Mouse (Mus musculus) hindbrain, embryonic 16.5 days (tissue): ENCODE measurements at regions not wholly inside any gene's neighbourhood (a gene's known extent, or its start where the extent isn't known, plus 50 kb on each side); places are given as distances from the start of the nearest gene placed in this dataset.
A peak's percentile ranks its signal among the peaks of the same experiment; 100 is the strongest.

Experiments used
- ATAC-seq: fragments of 200-750 bp; cut with Nextera tagmentation; 2 replicates; pipeline ENCODE4 v1.8.0; 2017; ENCODE audit warnings: moderate TSS enrichment, moderate library complexity
- H3K27ac ChIP-seq: fragments of 300-500 bp; sonication (generic); 2 replicates; pipeline ENCODE4 v1.5.1; 2014; ENCODE audit warnings: low read depth, mild to moderate bottlenecking, control low read depth, low read length, moderate library complexity
- H3K27me3 ChIP-seq: fragments of 300-500 bp; sonication (generic); replicated peaks from 2 replicates; pipeline ENCODE4 v1.6.1; 2014; ENCODE audit warnings: low read length; ENCODE audit not compliant: control insufficient read depth, insufficient read depth
- H3K36me3 ChIP-seq: fragments of 300-500 bp; sonication (generic); 2 replicates; pipeline ENCODE4 v1.6.1; 2014; ENCODE audit warnings: mild to moderate bottlenecking, low read length, moderate library complexity, mixed read lengths; ENCODE audit not compliant: control insufficient read depth, insufficient read depth
- H3K4me1 ChIP-seq: fragments of 300-500 bp; sonication (generic); 2 replicates; pipeline ENCODE4 v1.6.1; 2014; ENCODE audit warnings: low read depth, low read length; ENCODE audit not compliant: control insufficient read depth, insufficient read depth
- H3K4me2 ChIP-seq: fragments of 300-500 bp; sonication (generic); 2 replicates; pipeline ENCODE4 v1.6.1; 2014; ENCODE audit warnings: mild to moderate bottlenecking, low read length, control low read depth, moderate library complexity
- H3K4me3 ChIP-seq: fragments of 300-500 bp; sonication (generic); 2 replicates; pipeline ENCODE4 v1.5.1; 2014; ENCODE audit warnings: mild to moderate bottlenecking, low read length, control low read depth, moderate library complexity
- H3K9ac ChIP-seq: fragments of 300-500 bp; sonication (generic); 2 replicates; pipeline ENCODE4 v1.6.1; 2014; ENCODE audit warnings: low read depth, mild to moderate bottlenecking, control low read depth, low read length, moderate library complexity
- H3K9me3 ChIP-seq: fragments of 300-500 bp; sonication (generic); 2 replicates; pipeline ENCODE4 v1.6.1; 2014; ENCODE audit warnings: mild to moderate bottlenecking, low read length, moderate library complexity; ENCODE audit not compliant: control insufficient read depth
- WGBS: fragments of 180-500 bp; shearing (Covaris S2); extraction: QIAGEN DNeasy Blood & Tissue Kit; methylation state at CpG from one replicate; pipeline ENCODE4 v1.1.7; 2014; 5-methylcytosine and 5-hydroxymethylcytosine counted together

DNA sequence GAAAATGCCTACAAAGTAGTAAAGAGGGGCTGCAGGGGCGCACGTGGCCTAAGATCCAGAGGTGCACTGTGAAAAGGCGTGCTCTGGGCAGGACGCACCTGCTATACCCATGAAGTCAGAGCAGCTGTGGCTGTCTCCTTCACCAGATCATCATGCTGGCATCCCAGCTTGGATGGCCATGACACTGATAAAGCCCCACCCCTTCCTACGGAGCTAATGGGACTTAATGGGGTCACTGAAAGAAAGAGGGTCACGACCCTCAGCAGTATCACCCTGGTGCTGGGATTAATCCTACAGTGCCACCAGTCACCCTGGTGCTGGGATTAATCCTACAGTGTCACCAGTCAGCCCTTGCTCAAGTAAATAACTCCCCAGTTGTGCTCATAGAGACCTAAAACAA lies 122.1 kb downstream of the Tmem17 start:
- no peak overlapping the region for H3K27ac ChIP-seq
- no peaks in the 10 kb centered on the region for H3K36me3 ChIP-seq
- H3K4me1 ChIP-seq, result peaks cover 6% of the 10 kb centered on the region
- no peaks in the 10 kb centered on the region for H3K27me3 ChIP-seq
- ATAC-seq, result no peak
- H3K9me3 ChIP-seq, result no peaks in the 10 kb centered on the region
- no peak overlapping the region for H3K9ac ChIP-seq
- H3K4me3 ChIP-seq, result no peak overlapping the region
- 65% methylated on average over 6 of the region's 6 CpGs for WGBS
- no peak overlapping the region for H3K4me2 ChIP-seq

DNA sequence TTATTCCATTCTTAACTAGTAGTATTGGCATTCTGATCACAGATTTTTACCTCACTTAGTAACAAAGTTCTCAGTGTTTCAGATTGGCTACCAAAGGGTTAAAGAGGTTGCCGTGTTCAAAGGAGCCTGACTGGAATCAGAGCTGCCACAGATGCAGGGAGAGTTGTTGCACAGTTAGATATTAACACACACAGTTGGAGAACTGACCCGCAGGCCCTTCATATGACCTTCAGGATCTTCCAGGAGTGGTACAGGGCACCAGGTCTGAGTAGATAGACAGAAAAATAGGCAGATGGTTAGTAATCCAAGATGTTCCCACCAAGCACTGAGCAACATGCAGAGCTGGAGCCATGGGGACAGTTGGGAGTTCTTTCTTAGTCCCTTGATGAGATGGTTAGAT lies 123.1 kb downstream of the Tmem17 start:
- H3K27me3 ChIP-seq, result no peaks in the 10 kb centered on the region
- ATAC-seq, result no peak
- H3K4me2 ChIP-seq, result no peak overlapping the region
- H3K4me1 ChIP-seq, result peaks cover 6% of the 10 kb centered on the region
- no peaks in the 10 kb centered on the region for H3K9me3 ChIP-seq
- WGBS, result 49% methylated on average over 2 of the region's 2 CpGs
- no peaks in the 10 kb centered on the region for H3K36me3 ChIP-seq
- H3K27ac ChIP-seq, result no peak overlapping the region
- H3K4me3 ChIP-seq, result no peak overlapping the region
- H3K9ac ChIP-seq, result no peak overlapping the region

DNA sequence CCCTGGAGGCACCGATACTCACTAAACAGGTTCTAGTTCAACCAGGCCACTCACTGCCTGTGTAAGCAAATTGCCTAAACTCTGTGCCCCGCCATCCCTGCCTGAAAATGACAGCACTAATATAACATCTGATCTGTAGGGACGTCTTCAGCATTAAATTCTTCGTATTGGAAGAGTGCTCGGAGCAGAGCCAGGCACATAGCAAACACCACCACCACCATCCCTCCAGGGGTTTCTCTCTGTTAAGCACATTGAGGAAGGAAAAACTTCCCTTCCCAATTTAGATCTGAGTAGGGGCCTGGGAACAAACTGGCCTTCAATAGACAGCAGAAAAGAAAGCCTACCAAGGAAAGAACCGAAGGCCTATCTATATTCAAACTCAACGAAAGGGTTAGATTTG lies 124.4 kb downstream of the Tmem17 start:
- ATAC-seq, result no peak
- no peak overlapping the region for H3K9ac ChIP-seq
- 61% methylated on average over 7 of the region's 7 CpGs for WGBS
- H3K36me3 ChIP-seq, result no peaks in the 10 kb centered on the region
- H3K4me2 ChIP-seq, result no peak overlapping the region
- H3K9me3 ChIP-seq, result no peaks in the 10 kb centered on the region
- H3K4me1 ChIP-seq, result peaks cover 6% of the 10 kb centered on the region
- no peak overlapping the region for H3K27ac ChIP-seq
- no peaks in the 10 kb centered on the region for H3K27me3 ChIP-seq
- no peak overlapping the region for H3K4me3 ChIP-seq

DNA sequence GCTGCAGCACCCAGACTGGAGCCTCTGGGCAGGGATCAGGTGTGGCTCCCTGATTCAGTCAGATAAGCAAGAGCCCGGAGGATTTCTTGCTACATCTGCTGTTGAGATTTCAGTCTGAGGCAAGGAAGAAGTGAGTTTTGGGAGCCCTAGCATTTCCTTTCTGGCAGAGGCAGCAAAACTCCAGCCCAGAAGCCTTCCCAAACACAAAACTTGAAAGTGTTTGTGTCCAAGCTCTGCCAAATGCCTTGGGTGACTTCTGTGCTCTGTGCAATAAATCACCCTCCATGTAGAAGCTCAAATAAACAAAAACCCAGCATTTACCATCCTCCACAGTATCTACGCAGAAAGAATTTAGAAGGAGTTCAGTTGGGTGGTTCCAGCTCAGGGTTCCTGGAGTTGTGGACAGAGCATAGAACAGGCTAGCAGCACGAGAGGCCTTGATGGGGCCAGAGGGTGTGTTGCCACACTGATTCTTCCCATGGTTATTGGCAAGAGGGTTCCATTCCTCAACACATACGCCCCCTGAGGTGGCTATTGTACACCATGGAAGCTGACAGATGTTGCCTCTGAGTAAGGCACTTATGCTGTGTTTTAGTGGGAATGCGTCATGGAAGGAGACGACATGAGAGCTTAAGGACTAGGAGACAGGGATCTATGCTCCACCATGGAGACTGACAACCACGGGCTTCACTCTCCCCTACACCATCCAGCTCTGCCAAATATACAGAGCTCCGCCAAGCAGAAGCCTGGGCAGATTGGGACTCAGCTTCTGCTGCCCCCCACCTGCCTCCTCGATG lies 125.1 kb downstream of the Tmem17 start:
- Histone ChIP-seq H3K27me3 (no peaks in the 10 kb centered on the region), H3K4me2 (no peak overlapping the region), H3K36me3 (no peaks in the 10 kb centered on the region)

DNA sequence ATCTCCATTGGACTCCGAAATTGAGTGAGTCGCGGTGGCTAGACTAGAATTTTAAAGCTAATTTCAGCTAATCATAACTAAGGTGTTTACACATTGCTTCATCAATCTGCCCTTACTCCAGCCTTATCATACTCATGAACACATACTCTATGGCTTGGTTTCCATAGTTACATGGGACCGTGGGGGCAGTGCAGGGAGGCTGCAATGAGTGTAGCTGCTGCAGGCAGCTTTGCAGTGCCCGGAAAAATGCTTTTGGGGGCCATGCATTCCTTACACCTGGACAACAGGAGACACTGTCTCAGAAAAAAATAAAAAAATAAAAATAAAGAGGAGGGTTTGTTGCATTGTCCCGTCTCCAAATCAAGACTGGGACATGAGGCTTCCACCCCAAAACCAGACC lies 126.3 kb downstream of the Tmem17 start:
- Histone ChIP-seq H3K4me2 (no peak overlapping the region; the same call in 1 of the 2 replicates), H3K4me1 (no peaks in the 10 kb centered on the region), H3K4me3 (no peak overlapping the region), H3K36me3 (no peaks in the 10 kb centered on the region), H3K27me3 (no peaks in the 10 kb centered on the region), H3K27ac (no peak overlapping the region), H3K9me3 (no peaks in the 10 kb centered on the region), H3K9ac (no peak overlapping the region)
- ATAC-seq, result peak; percentile 55; the same call in 1 of the 2 replicates
- WGBS, result 64% methylated on average over 6 of the region's 6 CpGs

More for the DNA sequence above, 125.1 kb downstream of the Tmem17 start:
- H3K4me3 ChIP-seq, result no peak overlapping the region
- WGBS, result 72% methylated on average over 9 of the region's 9 CpGs
- peak; percentile 68 for ATAC-seq
- H3K4me1 ChIP-seq, result peaks cover 3% of the 10 kb centered on the region
- H3K9me3 ChIP-seq, result no peaks in the 10 kb centered on the region
- no peak overlapping the region for H3K27ac ChIP-seq
- no peak overlapping the region for H3K9ac ChIP-seq

DNA sequence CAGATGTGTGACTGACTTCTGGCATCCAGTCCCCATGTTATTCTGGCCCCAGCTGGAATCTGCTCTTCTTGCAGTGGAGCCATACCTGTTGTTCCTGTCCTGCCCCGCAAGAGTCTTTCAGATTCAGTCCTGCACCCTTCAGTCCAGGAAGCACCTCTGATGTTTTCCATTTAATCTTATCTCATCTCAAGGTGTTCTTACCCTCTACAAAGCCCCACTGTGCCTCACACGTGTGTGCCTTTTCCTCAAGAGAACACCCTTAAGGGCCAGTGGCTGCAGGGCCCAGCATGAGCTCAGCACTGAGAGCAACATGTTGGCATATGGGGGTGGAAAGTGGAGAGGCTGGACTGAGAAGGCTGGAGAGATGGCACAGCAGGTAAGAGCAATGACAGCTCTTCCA lies 126.8 kb downstream of the Tmem17 start:
- H3K9me3 ChIP-seq, result no peaks in the 10 kb centered on the region
- H3K4me3 ChIP-seq, result no peak overlapping the region
- H3K9ac ChIP-seq, result no peak overlapping the region
- H3K4me1 ChIP-seq, result no peaks in the 10 kb centered on the region
- ATAC-seq, result no peak
- 66% methylated on average over 2 of the region's 2 CpGs for WGBS
- H3K36me3 ChIP-seq, result no peaks in the 10 kb centered on the region
- no peak overlapping the region for H3K4me2 ChIP-seq
- H3K27ac ChIP-seq, result no peak overlapping the region
- H3K27me3 ChIP-seq, result no peaks in the 10 kb centered on the region

DNA sequence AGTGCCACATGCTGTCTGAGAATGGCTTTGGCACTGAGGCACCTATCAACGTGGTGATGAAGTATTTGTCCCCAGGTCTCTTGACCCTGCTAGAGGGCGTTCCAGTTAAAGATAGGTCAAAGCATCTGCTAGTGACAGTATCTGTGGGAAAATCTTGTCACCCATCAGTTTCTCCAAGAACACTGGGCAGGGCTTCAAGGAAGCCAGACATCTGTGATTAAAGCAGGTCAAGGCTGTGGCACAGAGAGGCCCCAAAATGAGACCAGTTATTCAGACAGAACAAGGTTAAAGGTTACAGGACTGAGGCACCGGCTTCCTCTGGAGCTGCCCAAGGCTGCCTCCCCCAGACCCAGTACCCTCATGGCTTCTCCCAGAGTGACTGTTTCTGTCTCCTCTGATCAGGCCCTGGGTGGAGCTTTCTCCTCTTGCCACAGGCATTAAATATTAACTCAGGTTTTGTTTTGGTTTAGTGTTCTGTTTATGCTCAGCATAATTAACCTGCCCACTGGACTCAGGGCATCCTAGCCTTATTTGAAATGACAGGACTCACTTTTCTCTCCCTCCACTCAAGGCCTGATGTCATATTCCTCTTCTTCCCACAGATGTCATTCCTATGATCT lies 128.6 kb downstream of the Tmem17 start:
- Histone ChIP-seq H3K4me2 (no peak overlapping the region), H3K4me3 (no peak overlapping the region), H3K36me3 (no peaks in the 10 kb centered on the region), H3K9me3 (no peaks in the 10 kb centered on the region), H3K9ac (no peak overlapping the region), H3K27me3 (no peaks in the 10 kb centered on the region), H3K27ac (no peak overlapping the region), H3K4me1 (no peaks in the 10 kb centered on the region)
- 50% methylated on average over 3 of the region's 3 CpGs for WGBS
- no peak for ATAC-seq

DNA sequence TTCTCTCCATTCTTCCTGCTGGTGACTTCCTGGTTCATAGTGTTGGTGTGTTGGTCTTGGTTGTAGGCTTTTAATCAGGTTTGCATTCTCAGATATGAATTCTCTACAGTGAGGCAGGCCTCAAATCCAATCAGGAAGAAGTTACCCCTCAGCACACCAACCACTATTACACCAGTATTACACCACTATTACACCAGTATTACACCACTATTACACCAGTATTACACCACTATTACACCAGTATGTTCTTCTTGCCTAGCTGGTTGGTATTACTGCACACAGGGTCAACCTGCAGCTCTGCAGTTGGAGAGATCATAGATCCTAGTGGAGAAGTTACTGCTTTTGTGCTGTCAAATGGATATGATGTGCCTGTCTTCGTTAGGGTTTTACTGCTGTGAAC lies 129.6 kb downstream of the Tmem17 start:
- Histone ChIP-seq H3K4me2 (no peak overlapping the region), H3K4me3 (no peak overlapping the region), H3K36me3 (no peaks in the 10 kb centered on the region), H3K27ac (no peak overlapping the region), H3K4me1 (no peaks in the 10 kb centered on the region), H3K9ac (no peak overlapping the region), H3K27me3 (no peaks in the 10 kb centered on the region), H3K9me3 (no peaks in the 10 kb centered on the region)
- WGBS, result 96% methylated on average over 1 of the region's 1 CpGs
- ATAC-seq, result no peak

DNA sequence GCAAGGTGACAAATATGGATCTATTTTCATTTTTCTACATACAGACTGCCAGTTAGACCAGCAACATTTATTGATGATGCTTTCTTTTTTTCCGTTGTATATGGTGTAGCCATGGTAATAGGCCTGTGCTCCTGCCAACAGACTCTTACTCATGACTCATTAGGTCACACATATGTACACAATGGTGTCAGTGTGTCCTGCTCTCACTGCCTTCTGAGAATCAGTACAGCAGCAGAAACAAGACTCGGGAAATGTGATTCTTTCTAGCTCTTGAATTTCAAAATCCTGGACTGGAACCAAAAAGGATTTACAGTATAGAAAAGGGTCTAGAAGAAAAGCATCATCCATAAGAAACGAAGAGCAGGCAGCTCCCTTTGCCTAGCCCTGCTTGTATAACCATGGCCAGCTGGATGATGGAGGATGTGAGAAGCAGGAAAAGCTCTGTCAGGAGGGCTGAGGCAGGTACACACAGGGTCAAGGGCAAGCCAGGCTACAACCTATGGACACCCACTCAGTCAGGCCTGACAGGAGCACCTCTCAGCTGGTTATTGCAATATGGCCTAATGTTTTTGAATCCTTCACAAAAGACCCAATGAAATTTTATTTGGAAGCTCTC lies 132.2 kb downstream of the Tmem17 start:
- 48% methylated on average over 3 of the region's 3 CpGs for WGBS
- Histone ChIP-seq H3K4me2 (no peak overlapping the region), H3K27me3 (no peaks in the 10 kb centered on the region), H3K4me1 (no peaks in the 10 kb centered on the region), H3K9me3 (no peaks in the 10 kb centered on the region), H3K4me3 (no peak overlapping the region), H3K36me3 (no peaks in the 10 kb centered on the region), H3K9ac (no peak overlapping the region), H3K27ac (no peak overlapping the region)
- no peak for ATAC-seq
